Mouse (Mus musculus) liver, embryonic 13.5 days (tissue): ENCODE data around the gene Pknox2. TPM values are rescaled to one million over a fixed set of nuclear protein-coding genes. Genes with fewer than 3 reads are reported as not detected.

Experiments used
- ATAC-seq: fragments of 200-750 bp; cut with Nextera tagmentation; 2 replicates; pipeline ENCODE4 v1.8.0; 2017; ENCODE audit warnings: low read depth, mild to moderate bottlenecking, moderate number of reproducible peaks, moderate library complexity
- DNase-seq: peaks from one replicate; pipeline ENCODE4 v3.0.0; 2022
- H3K27ac ChIP-seq: fragments of 300-500 bp; sonication (generic); 2 replicates; pipeline ENCODE4 v1.5.1; 2015; ENCODE audit warnings: moderate library complexity, mild to moderate bottlenecking, inconsistent platforms
- H3K27me3 ChIP-seq: fragments of 300-500 bp; sonication (generic); 2 replicates; pipeline ENCODE4 v1.6.1; 2015; ENCODE audit warnings: mild to moderate bottlenecking, inconsistent platforms
- H3K36me3 ChIP-seq: fragments of 300-500 bp; sonication (generic); 2 replicates; pipeline ENCODE4 v1.6.1; 2015; ENCODE audit warnings: mild to moderate bottlenecking, inconsistent platforms
- H3K4me1 ChIP-seq: fragments of 300-500 bp; sonication (generic); replicated peaks from 2 replicates; pipeline ENCODE4 v1.6.1; 2015; ENCODE audit warnings: inconsistent platforms
- H3K4me2 ChIP-seq: fragments of 300-500 bp; sonication (generic); 2 replicates; pipeline ENCODE4 v1.6.1; 2015; ENCODE audit warnings: inconsistent platforms, mild to moderate bottlenecking, moderate library complexity
- H3K4me3 ChIP-seq: fragments of 300-500 bp; sonication (generic); replicated peaks from 2 replicates; pipeline ENCODE4 v1.5.1; 2015; ENCODE audit warnings: mild to moderate bottlenecking, inconsistent platforms
- H3K9ac ChIP-seq: fragments of 300-500 bp; sonication (generic); 2 replicates; pipeline ENCODE4 v1.6.1; 2015; ENCODE audit warnings: mild to moderate bottlenecking, inconsistent platforms
- H3K9me3 ChIP-seq: fragments of 300-500 bp; sonication (generic); replicated peaks from 2 replicates; pipeline ENCODE4 v1.6.1; 2016; ENCODE audit warnings: inconsistent platforms
- WGBS: fragments of 180-500 bp; shearing (Covaris S2); methylation state at CpG from one replicate; pipeline ENCODE4 v1.1.7; 2015; ENCODE audit not compliant: insufficient replicate concordance; 5-methylcytosine and 5-hydroxymethylcytosine counted together
- polyA plus RNA-seq: library from polyadenylated mRNA; unstranded; fragments of >200 nt; fragmentation: Nextera tagmentation; extraction: Ambion mirVana; gene quantifications from 2 replicates; pipeline ENCODE4 v1.2.1, GENCODE M21; 2015

Pknox2 gene
- polyA plus RNA-seq, 1 experiment from 2014 or later, result 0.36 TPM

GRCm38 (mm10) chr9:37139514-37139913 lies 7.7 kb downstream of the Pknox2 start:
- DNase-seq, result no peak
- Histone ChIP-seq H3K36me3 (no peaks in the 10 kb centered on the region), H3K9ac (no peak overlapping the region), H3K4me3 (no peak overlapping the region), H3K4me1 (0 out of 2 replicates have a peak, but pooled peaks cover 5% of the 10 kb centered on the region), H3K27me3 (peaks cover 48% of the 10 kb centered on the region), H3K27ac (no peak overlapping the region), H3K4me2 (no peak overlapping the region), H3K9me3 (no peaks in the 10 kb centered on the region)
- WGBS, result 10% methylated on average over 8 of the region's 8 CpGs
- peak; percentile 78 for ATAC-seq

- 26% methylated on average over 4 of the region's 4 CpGs for WGBS
Observed at GRCm38 (mm10) chr9:37138883-37139282, 8.3 kb downstream of the Pknox2 start.

GRCm38 (mm10) chr9:37136340-37136739 lies 10.9 kb downstream of the Pknox2 start:
- no peak for ATAC-seq
- no peak overlapping the region for H3K27ac ChIP-seq
- H3K27me3 ChIP-seq, result peaks cover 19% of the 10 kb centered on the region
- no peak overlapping the region for H3K4me3 ChIP-seq
- 0 out of 2 replicates have a peak, but pooled peaks cover 3% of the 10 kb centered on the region for H3K4me1 ChIP-seq
- no peak overlapping the region for H3K9ac ChIP-seq
- no peaks in the 10 kb centered on the region for H3K36me3 ChIP-seq
- H3K4me2 ChIP-seq, result no peak overlapping the region
- H3K9me3 ChIP-seq, result no peaks in the 10 kb centered on the region
- DNase-seq, result no peak
- 75% methylated on average over 13 of the region's 13 CpGs for WGBS

More at GRCm38 (mm10) chr9:37138883-37139282, 8.3 kb downstream of the Pknox2 start:
- no peak overlapping the region for H3K9ac ChIP-seq
- no peaks in the 10 kb centered on the region for H3K9me3 ChIP-seq
- ATAC-seq (no peak), DNase-seq (no peak)
- H3K36me3 ChIP-seq, result no peaks in the 10 kb centered on the region
- no peak overlapping the region for H3K27ac ChIP-seq
- peaks cover 42% of the 10 kb centered on the region for H3K27me3 ChIP-seq
- no peak overlapping the region for H3K4me3 ChIP-seq
- 0 out of 2 replicates have a peak, but pooled peaks cover 3% of the 10 kb centered on the region for H3K4me1 ChIP-seq
- no peak overlapping the region for H3K4me2 ChIP-seq

- Histone ChIP-seq H3K4me2 (no peak overlapping the region), H3K27me3 (no peaks in the 10 kb centered on the region), H3K4me1 (no peaks in the 10 kb centered on the region), H3K9me3 (no peaks in the 10 kb centered on the region), H3K4me3 (no peak overlapping the region), H3K36me3 (no peaks in the 10 kb centered on the region), H3K9ac (no peak overlapping the region), H3K27ac (no peak overlapping the region)
- 61% methylated on average over 7 of the region's 7 CpGs for WGBS
- ATAC-seq (no peak), DNase-seq (no peak)
Observed at GRCm38 (mm10) chr9:37133495-37133894, 13.7 kb downstream of the Pknox2 start.

- ATAC-seq (no peak), DNase-seq (no peak)
- Histone ChIP-seq H3K9me3 (no peaks in the 10 kb centered on the region), H3K27me3 (no peaks in the 10 kb centered on the region), H3K4me3 (no peak overlapping the region), H3K4me2 (no peak overlapping the region), H3K4me1 (no peaks in the 10 kb centered on the region), H3K9ac (no peak overlapping the region), H3K36me3 (no peaks in the 10 kb centered on the region), H3K27ac (no peak overlapping the region)
- WGBS, result 66% methylated on average over 6 of the region's 6 CpGs
Observed at GRCm38 (mm10) chr9:37129046-37129445, 18.2 kb downstream of the Pknox2 start.

- no peak for ATAC-seq
- Histone ChIP-seq H3K27me3 (no peaks in the 10 kb centered on the region), H3K4me3 (no peak overlapping the region), H3K9ac (no peak overlapping the region), H3K4me1 (no peaks in the 10 kb centered on the region), H3K36me3 (no peaks in the 10 kb centered on the region), H3K9me3 (no peaks in the 10 kb centered on the region), H3K4me2 (no peak overlapping the region), H3K27ac (no peak overlapping the region)
- DNase-seq, result no peak
- 60% methylated on average over 2 of the region's 2 CpGs for WGBS
Observed at GRCm38 (mm10) chr9:37126197-37126596, 21.0 kb downstream of the Pknox2 start.

GRCm38 (mm10) chr9:37124696-37125480 lies 22.3 kb downstream of the Pknox2 start:
- DNase-seq, result no peak
- 64% methylated on average over 8 of the region's 8 CpGs for WGBS
- Histone ChIP-seq H3K4me2 (no peak overlapping the region), H3K4me1 (no peaks in the 10 kb centered on the region), H3K27ac (no peak overlapping the region), H3K27me3 (no peaks in the 10 kb centered on the region), H3K9ac (no peak overlapping the region), H3K9me3 (no peaks in the 10 kb centered on the region), H3K4me3 (no peak overlapping the region), H3K36me3 (no peaks in the 10 kb centered on the region)
- ATAC-seq, result no peak

- Histone ChIP-seq H3K36me3 (no peaks in the 10 kb centered on the region), H3K27ac (no peak overlapping the region), H3K27me3 (no peaks in the 10 kb centered on the region), H3K9ac (no peak overlapping the region), H3K9me3 (no peaks in the 10 kb centered on the region), H3K4me1 (no peaks in the 10 kb centered on the region), H3K4me3 (no peak overlapping the region), H3K4me2 (no peak overlapping the region)
- WGBS, result 70% methylated on average over 7 of the region's 7 CpGs
- ATAC-seq (no peak), DNase-seq (no peak)
Observed at GRCm38 (mm10) chr9:37123384-37123783, 23.8 kb downstream of the Pknox2 start.

- Histone ChIP-seq H3K27ac (no peak overlapping the region), H3K4me2 (no peak overlapping the region), H3K27me3 (no peaks in the 10 kb centered on the region), H3K4me1 (no peaks in the 10 kb centered on the region), H3K9me3 (no peaks in the 10 kb centered on the region), H3K9ac (no peak overlapping the region), H3K4me3 (no peak overlapping the region), H3K36me3 (no peaks in the 10 kb centered on the region)
- DNase-seq (no peak), ATAC-seq (no peak)
- WGBS, result 59% methylated on average over 6 of the region's 6 CpGs
Observed at GRCm38 (mm10) chr9:37122971-37123370, 24.2 kb downstream of the Pknox2 start.

GRCm38 (mm10) chr9:37122381-37122780 lies 24.8 kb downstream of the Pknox2 start:
- H3K9ac ChIP-seq, result no peak overlapping the region
- no peak overlapping the region for H3K4me3 ChIP-seq
- no peak overlapping the region for H3K4me2 ChIP-seq
- H3K4me1 ChIP-seq, result no peaks in the 10 kb centered on the region
- 44% methylated on average over 1 of the region's 1 CpGs for WGBS
- H3K9me3 ChIP-seq, result no peaks in the 10 kb centered on the region
- no peaks in the 10 kb centered on the region for H3K27me3 ChIP-seq
- DNase-seq (no peak), ATAC-seq (no peak)
- no peak overlapping the region for H3K27ac ChIP-seq
- H3K36me3 ChIP-seq, result no peaks in the 10 kb centered on the region

GRCm38 (mm10) chr9:37121761-37122331 lies 25.4 kb downstream of the Pknox2 start:
- ATAC-seq (no peak), DNase-seq (no peak)
- Histone ChIP-seq H3K36me3 (no peaks in the 10 kb centered on the region), H3K27ac (no peak overlapping the region), H3K9ac (no peak overlapping the region), H3K27me3 (no peaks in the 10 kb centered on the region), H3K9me3 (no peaks in the 10 kb centered on the region), H3K4me1 (no peaks in the 10 kb centered on the region), H3K4me2 (no peak overlapping the region), H3K4me3 (no peak overlapping the region)
- 62% methylated on average over 4 of the region's 4 CpGs for WGBS

GRCm38 (mm10) chr9:37120801-37121200 lies 26.4 kb downstream of the Pknox2 start:
- Histone ChIP-seq H3K9ac (no peak overlapping the region), H3K4me2 (no peak overlapping the region), H3K27ac (no peak overlapping the region), H3K27me3 (no peaks in the 10 kb centered on the region), H3K9me3 (no peaks in the 10 kb centered on the region), H3K36me3 (no peaks in the 10 kb centered on the region), H3K4me3 (no peak overlapping the region), H3K4me1 (no peaks in the 10 kb centered on the region)
- no peak for DNase-seq
- no peak for ATAC-seq
- WGBS, result 63% methylated on average over 6 of the region's 6 CpGs
